Mouse (Mus musculus) telencephalon, adult 2 months (tissue): Measurements from ENCODE around the gene Itgad.

Source experiments
- DNase-seq: peaks from one replicate; pipeline ENCODE4 v3.0.0-alpha.2; 2011; ENCODE audit warnings: low read depth, low spot score

Itgad gene

DNA sequence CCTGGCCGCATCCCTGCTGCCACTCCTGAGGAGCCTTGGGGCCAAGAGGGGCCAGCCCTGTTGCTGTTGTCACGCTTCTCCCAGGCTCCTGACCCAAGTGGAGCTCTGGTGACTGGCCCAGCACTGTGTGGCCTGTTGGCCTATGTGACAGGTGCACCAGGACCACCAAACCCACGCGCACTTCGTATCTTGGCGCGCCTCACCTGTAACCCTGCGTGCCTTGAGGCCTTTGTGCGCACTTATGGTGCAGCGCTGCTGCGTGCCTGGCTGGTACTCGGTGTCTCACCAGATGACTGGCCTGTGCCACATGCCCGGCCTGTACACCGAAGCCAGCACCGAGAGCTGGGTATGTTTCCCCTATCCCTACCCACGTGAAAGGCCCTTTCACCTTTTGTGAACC lies 88.2 kb downstream of the Itgad start:
- DNase-seq, result no peak

DNA sequence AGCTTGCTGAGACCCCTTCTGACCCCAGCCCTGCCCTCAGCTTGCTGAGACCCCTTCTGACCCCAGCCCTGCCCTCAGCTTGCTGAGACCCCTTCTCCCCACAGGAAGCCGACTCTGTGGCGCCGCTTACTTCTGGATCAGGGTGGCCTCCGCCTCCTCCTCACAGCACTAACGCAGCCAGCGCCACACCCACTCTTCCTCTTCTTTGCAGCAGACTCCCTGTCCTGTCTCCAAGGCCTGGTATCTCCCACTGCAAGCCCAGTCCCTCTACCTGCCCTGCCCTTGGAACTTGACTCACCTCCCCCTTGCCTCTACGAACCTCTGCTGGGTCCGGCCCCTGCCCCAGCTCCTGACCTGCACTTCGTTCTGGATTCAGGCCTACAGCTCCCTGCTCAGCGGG lies 89.7 kb downstream of the Itgad start:
- no peak for DNase-seq

DNA sequence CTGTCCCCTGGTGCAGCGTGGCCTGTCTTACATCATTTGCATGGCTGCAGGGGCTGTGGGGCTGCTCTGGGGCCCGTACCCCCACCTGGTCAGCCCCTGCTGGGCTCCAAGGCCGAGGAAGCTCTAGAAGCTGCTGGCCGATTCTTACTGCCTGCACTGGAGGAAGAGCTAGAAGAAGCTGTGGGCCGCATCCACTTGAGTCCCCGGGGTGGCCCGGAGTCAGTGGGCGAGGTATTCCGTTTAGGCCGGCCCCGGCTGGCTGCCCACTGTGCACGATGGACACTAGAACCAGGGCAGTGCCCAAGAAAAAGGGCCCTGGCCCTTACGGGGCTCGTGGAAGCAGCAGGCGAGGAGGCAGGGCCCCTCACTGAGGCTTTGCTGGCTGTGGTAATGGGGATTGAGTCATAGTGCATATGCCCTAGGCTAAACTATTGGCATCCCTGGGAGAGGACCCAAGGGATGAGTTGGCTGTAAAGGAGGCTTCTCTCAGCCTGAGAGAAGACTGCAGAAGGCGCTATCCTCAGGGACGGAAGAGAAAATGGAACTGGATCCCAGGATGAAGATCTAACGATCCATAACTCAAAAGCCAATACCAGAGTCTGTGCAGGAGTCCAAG lies 90.3 kb downstream of the Itgad start:
- no peak for DNase-seq

DNA sequence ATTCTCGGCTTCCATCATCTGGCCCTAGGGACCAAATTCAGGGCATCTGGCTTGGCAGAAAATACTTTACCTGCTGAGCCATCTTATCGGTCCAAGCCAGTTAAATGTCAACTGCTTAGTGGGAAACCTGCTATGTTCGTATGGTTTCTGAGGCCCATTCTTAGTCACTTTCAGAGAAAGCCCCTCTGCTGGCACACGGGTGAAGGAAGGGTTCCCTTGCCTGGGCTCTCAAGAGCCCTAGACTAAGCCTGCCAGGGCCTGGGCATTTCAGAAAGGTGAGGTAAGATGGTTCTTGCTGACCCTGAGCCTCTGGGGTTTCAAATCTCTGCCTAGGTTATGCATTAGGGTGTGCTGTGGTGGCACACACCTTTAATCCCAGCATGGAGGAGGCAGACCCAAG lies 91.4 kb downstream of the Itgad start:
- DNase-seq, result no peak

DNA sequence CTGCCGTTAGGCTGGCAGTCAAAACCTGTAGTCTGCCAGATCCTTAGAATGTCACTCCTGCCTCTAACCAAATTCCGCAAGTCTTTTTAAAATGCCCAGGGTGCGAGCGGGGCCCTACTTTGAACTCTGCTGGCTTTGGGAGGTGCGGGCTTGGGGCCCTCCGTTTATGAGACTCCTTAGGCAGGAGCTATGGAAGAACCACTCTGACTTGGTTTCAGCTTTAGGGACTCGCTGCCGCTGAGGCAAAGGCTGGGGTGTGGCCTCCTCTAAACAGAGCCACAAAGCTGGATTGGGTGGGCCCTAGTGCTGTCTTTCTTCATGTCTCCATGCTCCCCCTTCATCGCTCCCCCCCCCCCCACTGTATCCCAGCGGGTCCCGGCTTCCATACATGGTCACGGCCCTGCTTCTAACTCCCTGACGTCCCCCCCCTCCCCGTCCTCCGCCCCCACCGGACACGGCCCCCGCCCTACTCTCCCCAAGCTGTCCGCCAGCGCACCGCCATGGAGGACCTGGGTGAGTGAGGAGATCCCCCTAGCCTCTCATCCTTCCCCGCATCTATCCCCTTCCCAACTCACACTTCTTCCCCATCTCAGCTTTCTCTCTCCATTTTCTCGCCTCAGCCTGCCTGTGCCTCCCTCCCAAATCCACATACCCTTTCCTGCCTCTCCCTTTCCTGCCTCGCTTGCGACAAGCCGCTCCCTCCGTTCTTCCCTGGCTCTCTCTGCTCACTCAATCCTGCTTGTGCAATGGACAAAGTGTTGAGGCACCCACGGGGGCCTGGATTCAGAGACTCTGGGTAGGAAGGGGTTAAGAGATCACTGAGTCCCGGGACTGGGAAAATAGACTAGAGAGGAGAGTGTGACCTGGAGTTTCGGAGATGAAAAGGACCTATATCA lies 92.6 kb downstream of the Itgad start, which contains the start of gene Tgfb1i1:
Gene Tgfb1i1, plus strand, starts transcription at position 317 of the 896 bp plus-strand sequence.
- peak; percentile 58 for DNase-seq

DNA sequence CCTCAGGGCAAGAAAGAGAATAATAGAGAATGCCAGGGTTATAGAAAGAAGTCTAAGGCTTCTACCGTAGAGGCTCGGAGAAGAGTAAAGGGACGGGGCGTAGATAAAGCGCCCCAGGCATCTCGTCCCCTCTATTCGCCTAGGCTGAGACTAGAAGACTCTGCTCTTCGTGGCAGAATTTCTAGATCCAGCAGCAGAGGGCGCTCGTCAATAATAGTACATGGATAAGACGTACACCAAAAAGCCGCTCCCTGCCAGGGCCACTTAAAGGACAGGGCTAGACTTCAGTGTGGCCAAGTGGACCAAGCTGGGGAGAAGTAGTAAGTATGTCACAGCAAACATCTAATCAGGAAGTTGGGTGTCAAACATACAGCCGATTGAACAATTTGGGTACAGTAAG lies 93.3 kb downstream of the Itgad start:
- peak; percentile 77 for DNase-seq

DNA sequence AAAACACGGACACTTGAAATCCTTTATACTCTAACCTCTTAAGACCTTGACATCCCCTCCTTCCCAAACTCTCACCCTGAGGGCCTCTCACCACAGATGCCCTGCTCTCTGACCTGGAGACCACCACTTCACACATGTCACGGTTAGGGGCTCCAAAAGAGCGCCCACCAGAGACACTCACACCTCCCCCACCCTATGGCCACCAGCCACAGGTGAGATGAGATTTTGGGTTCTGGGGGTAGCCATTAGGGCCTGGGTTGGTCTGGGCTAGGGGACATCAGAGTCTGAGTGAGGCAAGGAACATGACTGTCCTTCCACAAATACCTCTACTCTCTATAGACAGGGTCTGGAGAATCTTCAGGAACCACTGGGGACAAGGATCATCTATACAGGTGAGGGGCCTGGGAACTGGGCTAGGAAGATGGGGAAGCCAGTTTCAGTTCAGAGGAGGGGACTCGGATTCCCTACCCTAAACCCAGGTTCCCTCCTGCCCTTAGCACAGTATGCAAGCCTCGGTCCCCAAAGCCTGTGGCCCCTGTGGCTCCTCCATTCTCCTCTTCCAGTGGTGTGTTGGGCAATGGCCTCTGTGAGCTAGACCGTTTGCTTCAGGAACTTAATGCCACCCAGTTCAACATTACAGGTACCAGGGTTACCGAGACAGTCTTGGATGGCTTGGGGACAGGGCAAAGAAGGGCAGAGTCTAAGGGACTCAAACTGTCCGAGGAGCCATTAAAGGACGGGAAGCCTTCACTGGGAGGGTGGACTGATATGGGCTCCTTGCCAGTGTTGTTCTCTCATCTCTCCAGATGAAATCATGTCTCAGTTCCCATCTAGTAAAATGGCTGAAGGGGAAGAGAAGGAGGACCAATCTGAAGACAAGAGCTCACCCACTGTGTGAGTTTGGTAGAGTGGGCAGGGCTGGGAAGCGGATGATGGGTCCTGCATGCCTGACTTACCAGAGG lies 94.2 kb downstream of the Itgad start:
- DNase-seq, result no peak

DNA sequence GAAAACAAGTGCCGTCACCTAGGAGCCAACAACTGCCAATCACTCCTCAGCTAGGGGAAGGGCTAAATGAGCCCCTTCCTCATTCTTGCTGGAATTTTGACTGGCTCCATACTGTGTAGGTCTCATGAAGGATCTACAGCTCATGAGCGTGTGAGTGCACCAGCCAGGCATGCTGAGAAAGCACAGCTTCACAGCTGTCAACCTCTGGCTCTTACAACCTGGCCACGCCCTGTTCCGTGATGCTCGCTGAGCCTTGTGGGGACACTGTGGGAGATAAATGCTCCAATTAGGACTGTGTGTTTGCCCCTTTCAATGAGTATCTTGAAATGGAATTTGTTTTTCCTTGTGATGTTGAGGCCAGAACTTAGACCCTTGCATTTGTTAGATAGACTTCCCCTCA lies 95.8 kb downstream of the Itgad start:
- no peak for DNase-seq

DNA sequence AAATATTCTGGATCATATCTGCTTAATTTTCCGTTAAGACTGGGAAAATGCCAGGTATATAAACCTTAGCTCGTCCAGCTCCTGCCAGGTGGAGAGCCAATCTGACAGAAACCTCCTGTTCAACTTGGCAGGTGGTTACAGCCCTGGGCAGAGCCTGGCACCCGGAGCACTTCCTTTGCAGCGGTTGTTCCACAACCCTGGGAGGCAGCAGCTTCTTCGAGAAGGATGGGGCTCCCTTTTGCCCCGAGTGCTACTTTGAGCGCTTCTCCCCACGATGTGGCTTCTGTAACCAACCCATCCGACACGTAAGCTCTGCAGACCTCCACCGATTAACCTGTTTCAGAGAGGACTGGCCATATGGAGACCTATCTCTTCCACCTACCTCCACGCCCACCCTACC lies 97.8 kb downstream of the Itgad start:
- no peak for DNase-seq

DNA sequence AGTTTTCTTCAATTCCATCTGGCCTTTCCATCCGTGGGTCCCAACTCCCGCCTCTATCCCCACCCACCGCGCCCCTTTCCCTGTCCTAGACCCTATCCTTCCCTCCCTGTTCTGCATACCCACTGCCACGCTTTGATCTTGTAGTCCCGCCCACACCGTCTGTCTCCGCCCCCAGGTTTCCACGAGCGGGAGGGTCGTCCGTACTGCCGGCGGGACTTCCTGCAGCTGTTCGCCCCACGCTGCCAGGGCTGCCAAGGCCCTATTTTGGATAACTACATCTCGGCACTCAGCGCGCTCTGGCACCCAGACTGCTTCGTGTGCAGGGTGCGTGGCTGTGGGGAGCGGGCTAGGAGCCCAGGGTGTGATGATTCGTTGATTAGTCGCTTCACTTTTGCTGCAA lies 98.4 kb downstream of the Itgad start:
- peak; percentile 68 for DNase-seq

DNA sequence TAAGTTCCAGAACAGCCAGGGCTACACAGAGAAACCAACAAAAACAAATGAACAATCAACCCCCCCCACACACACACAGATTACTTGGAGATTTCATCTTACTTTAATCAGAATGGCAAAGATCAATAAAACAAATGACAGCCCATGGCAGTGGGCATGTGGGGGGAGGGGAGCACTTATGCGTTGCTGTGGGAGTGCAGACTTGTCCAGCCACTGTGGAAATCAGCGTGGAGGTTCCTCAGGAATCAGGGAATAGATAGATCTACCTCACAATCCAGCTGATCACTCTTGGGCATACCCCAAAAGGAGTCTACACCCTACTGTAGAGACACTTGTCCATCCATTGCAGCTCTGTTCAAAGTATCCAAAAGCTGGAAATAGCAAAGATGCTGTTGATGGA lies 100.8 kb downstream of the Itgad start:
- DNase-seq, result no peak

DNA sequence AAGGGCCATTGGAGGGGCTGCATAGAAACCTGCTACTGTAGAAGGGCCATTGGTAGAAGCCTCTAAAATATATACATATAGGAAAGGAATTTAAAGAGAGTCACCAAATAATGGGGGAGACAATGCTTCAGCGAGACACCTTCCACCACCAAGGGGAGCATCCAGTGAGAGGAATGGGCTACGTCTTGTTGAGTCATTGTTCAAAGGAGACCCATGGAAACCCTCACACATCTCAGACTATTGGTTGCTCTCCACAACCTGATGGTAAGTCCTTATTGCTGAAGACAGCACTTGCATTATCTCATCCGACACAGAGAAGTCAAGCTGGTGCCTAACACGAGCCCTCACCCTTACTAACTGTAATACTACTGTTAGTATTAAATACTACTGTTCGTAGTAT lies 101.6 kb downstream of the Itgad start:
- no peak for DNase-seq

DNA sequence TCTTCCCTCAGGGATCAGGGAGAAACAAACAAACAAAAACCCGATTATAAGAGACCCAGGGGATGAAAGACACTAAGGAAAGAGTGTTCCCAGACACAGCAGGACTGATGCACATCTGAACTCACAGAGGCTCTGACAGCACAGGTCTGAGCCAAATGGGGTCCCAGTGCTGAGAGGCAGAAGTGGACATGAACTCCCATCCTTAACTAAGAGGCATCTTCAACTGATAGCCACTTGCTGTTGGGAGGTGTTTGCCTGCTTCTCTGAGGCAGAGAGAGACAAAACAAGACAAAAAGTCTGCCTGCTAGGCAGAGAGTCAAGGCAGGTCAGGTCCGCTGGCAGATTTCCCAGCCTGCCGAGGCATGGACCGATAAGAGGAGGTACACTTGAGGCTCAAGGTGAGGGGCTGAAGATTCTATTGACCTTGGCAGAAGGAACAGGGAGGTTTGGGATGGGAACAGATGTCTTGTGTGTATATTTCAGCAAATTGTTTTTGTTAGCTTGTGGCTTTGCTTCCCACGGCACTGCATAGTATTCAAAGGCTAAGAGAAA lies 102.7 kb downstream of the Itgad start:
- DNase-seq, result no peak

DNA sequence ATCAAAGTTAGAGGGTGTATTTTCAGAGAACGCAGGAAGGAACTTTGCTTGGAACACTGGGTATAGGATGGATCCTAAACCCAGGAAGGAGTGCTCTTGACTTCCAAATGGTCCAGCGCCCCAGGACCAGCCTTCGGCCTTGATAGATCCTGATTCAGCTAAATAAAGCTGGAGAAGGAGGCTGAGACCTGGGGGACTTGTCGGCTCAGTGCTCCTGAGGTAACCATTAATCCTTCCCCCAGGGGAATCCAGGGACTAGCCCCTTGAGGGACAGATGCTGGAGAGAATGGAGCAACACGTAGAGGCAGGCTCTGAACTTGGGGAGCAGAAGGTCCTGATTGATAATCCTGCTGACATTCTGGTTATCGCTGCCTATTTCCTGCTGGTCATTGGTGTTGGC lies 111.2 kb downstream of the Itgad start, which contains the start of gene Slc5a2:
Gene Slc5a2, plus strand, starts transcription at position 247 of the 400 bp plus-strand sequence.
- DNase-seq, result no peak

DNA sequence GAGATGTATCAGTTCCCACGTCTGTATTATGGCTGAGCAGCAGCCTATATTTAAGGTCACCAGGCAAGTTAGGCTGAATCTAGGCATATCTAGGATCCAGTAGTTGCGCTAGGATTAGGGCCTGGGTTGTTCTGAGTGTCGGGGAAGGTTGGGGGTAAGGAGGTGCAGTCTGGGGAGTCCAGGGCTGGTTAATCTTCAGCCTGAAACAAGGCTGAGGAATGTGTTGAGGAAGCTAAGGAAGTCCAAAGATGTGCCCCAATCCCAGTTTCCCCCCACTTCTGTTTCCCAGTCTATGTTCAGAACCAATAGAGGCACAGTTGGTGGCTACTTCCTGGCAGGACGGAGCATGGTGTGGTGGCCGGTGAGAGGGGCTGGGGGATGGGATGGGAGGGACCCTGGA lies 111.9 kb downstream of the Itgad start:
- DNase-seq, result no peak

DNA sequence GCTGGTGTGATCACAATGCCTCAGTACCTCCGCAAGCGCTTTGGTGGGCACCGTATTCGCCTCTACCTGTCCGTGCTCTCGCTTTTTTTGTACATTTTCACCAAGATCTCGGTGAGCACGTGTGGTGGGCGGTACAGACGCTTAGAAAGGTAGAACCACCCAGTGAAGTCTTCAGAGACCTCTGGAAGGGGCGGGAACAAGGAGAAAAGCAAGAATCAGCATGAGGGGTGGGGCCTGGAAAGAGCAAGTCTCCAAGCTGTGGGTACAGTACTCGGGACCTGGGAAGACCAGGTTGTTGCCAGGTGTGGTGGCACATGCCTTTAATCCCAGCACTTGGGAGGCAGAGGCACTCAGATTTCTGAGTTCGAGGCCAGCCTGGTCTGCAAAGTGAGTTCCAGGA lies 113.2 kb downstream of the Itgad start:
- no peak for DNase-seq

DNA sequence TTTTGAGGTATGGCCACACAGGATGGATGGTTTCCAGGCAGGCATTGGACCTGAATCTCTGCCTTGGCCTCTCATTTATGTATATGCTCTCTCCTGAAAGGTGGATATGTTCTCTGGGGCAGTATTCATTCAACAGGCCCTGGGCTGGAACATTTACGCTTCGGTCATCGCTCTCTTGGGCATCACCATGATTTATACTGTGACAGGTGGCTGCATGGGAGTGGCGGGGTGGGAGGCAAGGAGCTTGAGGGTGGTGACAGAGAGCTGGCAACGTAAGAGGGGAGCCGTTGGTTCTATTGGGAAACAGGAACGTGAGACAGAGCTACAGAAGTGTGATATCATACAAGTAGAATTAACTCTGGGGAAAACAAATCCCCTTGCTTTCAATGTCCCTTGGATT lies 113.6 kb downstream of the Itgad start:
- no peak for DNase-seq

DNA sequence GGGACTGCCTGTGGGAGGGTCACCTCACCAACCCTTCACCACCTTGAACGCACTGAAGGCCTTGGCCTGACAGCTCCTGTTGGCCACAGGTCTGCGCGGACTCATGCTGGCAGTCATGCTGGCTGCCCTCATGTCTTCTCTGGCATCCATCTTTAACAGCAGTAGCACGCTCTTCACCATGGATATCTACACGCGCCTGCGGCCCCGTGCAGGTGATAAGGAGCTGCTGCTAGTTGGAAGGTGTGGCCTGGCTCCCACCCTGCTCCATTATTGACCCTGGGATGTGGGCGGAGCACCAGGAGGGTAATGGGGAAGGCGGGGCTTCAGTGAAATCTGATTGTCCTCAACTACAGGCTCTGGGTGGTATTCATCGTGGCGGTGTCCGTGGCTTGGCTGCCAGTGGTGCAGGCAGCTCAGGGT lies 116.3 kb downstream of the Itgad start:
- DNase-seq, result no peak

DNA sequence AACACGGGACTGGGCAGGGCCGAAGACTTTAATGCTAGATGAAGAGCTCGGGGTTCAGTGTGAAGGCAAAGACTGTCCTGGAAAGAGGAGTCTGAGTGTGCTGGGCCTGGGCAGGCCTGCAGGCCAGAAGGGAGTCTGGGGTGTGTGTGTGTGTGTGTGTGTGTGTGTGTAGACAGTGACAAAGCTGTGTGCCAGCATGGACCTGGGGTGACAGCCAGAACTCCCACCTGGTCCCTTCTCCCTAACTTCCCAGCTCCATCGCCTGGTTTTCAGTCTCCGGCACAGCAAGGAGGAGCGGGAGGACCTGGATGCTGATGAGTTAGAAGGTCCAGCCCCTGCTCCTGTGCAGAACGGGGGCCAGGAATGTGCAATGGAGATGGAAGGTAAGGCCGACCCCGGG lies 117.3 kb downstream of the Itgad start:
- DNase-seq, result no peak
